Mouse (Mus musculus): ENCODE data around the gene Eln.
A peak's percentile ranks its signal among the peaks of the same experiment; 100 is the strongest.

The Eln gene

GRCm38 (mm10) chr5:134746890-134747511 lies at the start of gene Eln:
TSS of gene Eln (minus strand) at chr5:134747323.
- no peak for DNase-seq (ENCODE audit: low read depth, low spot score)

GRCm38 (mm10) chr5:134790080-134790995 lies 43.2 kb upstream of the Eln start:
- DNase-seq (ENCODE audit: low read depth, low spot score), result no peak

- DNase-seq (ENCODE audit: low read depth, low spot score), result peak; percentile 35
Observed at GRCm38 (mm10) chr5:134788237-134788636, 41.1 kb upstream of the Eln start.

DNA sequence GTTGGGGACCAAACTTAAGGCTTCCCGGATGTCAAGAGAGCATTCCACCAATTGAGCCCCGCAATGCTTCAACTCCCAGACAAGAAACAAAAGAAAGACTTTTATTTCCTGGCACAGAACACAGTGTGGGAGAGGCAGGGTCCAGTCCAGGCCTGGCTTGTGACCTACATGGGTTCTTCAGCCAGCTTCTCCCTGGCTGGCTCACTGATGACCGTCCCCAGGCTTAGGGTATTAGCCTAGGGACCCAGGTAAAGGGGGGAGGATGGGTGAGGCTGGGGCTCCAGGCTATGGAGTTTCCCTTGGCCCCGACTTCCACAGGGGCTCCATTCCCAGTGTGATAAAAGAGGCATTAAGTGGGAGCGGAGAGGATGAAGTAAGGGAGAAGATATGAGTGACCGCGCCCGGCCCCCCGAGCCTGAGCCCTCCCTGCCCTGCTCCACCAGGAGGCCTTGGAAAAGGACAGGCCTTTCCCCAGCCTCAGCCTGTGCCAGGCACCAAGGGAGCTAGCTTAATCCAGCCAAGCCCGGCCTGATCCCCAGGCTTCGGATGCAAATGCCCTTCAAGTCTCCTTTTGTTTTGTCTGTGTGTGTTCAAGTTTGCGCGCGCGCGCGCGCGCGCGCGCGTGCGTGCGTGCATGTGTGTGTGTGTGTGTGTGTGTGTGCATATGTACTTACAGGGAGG lies 38.7 kb upstream of the Eln start:
- no peak for DNase-seq (ENCODE audit: low read depth, low spot score)

GRCm38 (mm10) chr5:134783794-134784193 lies 36.7 kb upstream of the Eln start:
- no peak for DNase-seq (ENCODE audit: low read depth, low spot score)

DNA sequence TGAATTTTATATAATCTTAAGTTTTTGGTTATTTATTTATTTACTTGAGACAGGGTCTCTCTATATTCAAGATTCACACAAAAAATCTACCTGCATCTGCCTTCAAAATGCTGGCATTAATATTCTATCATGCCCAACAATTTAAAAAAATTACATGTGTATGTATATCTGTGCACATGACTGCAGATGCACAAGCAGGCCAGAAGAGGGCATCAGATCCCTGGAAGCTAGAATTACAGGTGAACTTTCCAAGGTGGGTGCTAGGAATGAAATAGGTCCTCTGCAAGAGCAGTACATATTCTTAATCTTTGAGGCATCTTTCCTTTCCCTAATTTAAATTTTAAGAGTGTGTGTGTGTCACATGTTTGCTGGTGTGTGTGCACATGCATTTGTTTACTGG lies 33.8 kb upstream of the Eln start:
- DNase-seq (ENCODE audit: low read depth, low spot score), result no peak

GRCm38 (mm10) chr5:134780146-134780545 lies 33.0 kb upstream of the Eln start:
- DNase-seq (ENCODE audit: low read depth, low spot score), result no peak

GRCm38 (mm10) chr5:134776551-134776950 lies 29.4 kb upstream of the Eln start:
- DNase-seq (ENCODE audit: low read depth, low spot score), result no peak

DNA sequence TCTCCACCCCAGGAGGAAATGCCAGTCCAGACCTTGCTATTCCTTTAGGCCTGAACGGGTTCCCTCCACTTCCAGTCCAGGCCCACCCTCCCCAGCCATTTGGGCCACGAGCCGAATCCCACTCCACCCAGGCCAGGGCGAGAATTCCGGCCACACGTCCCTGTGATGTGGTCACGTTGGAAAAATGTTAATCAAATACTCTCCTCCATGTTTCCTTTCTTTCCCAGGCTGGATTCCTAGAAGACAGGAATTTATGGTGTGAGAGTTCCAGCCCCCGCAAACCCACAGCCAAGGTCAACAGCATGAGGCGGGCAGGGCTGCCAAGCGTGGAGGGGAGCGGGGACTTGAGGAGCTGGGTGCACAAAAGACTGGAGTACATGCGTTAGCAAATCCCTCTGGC lies 25.4 kb upstream of the Eln start:
- no peak for DNase-seq (ENCODE audit: low read depth, low spot score)

- no peak for DNase-seq (ENCODE audit: low read depth, low spot score)
Observed at GRCm38 (mm10) chr5:134771750-134772149, 24.6 kb upstream of the Eln start.

- no peak for DNase-seq (ENCODE audit: low read depth, low spot score)
Observed at GRCm38 (mm10) chr5:134769181-134769580, 22.1 kb upstream of the Eln start.

DNA sequence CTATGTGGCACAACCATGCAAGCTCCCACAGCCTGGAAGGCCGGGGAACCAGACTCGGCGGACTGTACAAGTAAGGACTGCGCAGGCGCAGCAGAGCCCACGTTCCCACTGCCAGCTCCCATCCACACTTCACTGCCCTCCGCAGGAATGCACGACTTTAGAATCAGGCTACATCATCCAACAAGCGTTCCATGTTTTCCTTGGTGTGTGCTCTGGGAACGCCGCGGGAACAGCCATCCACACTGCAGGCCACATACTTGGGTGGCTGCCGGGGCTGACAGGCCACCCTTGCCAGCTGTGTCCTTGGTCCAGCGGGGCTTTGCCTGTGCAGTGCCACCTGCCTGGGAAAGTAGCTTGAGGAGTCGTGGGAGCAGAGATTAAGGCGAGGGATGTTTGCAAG lies 18.3 kb upstream of the Eln start:
- DNase-seq (ENCODE audit: low read depth, low spot score), result no peak

DNA sequence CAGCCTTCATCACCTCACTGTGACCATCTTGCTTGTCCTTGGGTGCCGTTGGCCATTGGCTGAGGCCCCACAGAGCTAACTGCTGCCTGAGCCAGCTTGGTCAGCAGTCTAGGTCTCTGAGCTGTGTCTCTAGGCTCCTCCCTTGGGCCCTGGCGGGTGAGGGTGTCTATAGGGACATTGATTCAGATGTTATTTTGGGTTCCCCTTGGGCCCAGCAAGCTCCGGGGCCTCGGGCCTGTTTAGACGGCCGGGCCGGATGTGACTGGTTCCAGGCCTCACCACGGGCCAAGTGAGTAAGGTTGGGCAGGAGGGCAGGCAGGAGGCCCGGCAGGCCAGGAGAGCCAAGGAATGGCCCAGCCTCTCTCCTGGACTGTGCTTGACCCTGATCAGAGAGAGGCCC lies 16.2 kb upstream of the Eln start:
- DNase-seq (ENCODE audit: low read depth, low spot score), result no peak

DNA sequence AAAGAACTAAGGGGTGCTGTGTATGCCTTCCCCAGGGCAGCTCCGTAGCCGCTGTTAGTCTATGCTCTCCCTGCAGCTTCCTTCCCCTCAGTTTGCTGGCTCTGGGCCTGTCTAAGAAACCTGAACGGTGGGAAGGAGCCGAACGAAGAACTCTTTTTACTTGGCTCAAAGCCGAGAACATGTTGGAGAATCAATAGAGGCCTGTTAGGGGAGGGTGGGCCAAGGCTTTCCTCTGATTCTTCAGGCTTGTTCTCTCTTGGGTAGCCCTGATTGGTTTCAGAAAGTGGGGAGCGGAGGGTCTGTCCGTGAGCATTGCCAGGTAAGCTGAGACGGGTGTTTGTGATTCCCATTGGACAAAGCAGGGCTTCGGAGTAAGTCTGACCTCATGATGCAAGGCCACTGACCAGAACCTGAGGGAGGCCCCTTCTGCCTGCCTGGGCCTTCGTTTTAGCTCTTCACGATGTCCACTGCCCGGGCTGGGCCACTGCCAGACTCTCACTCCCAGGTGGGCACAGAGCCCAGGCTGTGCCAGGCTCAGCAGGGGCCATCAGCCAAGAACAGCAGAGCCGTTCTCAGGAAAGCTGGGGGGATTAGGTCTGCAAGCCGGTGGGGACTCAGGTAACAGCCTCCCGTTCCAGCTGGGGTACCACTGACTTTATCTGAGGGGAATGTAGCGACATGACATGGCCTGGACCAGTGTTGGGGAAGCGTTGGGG lies 14.4 kb upstream of the Eln start:
- no peak for DNase-seq (ENCODE audit: low read depth, low spot score)

DNA sequence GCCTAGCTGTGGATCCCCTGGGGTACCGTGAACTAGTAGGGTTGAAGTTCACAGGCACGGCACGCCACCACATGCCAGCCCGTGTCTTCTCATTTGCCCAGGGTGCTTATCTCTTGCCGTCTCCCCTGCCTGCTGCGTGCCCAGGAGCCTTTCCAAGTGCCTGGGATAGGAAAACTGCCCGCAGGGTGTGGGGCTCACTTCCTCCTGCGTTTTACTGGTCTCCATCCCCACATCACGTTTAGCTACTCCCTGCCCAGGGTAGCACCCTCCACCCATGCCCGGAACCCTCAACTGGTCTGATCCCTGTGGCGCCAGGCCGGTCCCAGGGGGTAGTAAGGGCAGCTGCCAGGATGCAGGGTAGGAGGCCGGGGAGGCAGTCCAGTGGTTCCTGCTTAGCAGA lies 8.9 kb upstream of the Eln start:
- no peak for DNase-seq (ENCODE audit: low read depth, low spot score)

DNA sequence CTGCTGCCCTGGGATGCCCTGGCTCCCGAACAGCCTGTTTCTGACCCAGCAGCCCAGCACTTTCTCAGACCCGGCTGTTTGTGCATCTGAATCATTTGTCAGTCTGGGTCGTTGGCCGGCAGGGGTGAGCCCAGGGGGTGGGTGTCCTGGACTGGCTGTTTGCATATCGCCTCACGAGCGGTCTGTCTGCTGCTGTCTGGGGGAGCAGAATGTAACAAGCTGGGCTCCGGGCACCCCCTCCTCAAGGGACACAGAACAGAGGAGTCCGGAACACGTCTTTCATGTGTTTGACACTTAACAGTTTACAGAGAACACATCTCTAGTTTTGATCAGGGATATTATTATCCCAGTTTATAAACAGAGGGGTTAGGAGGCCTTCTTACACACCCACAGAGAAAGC lies 7.0 kb upstream of the Eln start:
- DNase-seq (ENCODE audit: low read depth, low spot score), result no peak

DNA sequence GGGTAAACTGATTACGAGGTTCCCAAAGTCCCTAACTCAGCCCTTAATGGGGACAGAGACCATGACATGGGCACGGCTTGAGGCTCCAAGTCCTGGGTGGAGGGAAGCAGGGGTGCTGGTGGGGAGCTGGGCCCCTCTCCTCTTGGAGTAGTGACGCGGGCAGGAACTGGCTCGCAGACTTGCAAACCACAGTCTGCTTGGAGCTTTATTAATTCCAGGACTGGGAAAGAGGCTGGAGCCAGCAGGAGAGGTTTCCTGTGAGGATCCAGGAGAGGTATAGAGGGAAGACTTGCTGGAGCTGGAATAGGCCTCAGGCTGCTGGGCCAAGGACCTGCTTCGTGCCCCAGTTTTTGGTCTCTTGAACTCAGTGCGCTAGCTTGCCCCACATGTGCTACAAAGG lies 3.3 kb upstream of the Eln start:
- DNase-seq (ENCODE audit: low read depth, low spot score), result no peak

DNA sequence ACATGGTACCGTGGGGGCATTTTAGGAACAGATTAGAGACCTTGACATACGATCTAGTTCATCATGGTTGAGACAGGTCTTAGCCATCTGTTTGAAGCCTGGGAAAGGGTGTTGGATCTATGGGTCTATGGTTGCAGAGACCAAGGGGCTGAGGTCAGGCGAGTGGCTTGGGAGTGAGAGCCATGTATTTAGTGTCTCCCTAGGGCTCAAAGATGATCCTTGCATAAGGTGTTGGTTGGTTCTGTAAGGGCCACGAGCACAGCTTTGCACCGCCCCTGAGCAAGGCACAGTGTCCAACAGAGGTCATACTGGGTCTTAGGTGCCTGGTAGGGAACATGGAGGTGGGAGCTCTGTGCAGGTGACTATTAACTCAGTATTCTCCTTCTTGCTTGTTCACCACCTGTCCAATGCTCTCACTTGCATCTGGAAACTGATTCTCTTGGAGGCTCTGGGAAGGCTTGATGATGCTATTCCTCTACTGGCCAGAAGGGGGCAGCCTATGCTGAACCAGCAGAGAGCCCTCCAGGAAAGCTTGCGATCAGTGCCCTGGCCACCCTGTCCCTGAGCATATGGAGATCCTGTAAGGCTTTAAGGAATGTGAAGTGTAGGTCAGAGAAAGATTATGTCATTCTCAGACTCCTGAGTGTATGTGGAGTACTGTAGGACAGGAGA lies 960 bp upstream of the Eln start:
- peak; percentile 57 for DNase-seq (ENCODE audit: low read depth, low spot score)

DNA sequence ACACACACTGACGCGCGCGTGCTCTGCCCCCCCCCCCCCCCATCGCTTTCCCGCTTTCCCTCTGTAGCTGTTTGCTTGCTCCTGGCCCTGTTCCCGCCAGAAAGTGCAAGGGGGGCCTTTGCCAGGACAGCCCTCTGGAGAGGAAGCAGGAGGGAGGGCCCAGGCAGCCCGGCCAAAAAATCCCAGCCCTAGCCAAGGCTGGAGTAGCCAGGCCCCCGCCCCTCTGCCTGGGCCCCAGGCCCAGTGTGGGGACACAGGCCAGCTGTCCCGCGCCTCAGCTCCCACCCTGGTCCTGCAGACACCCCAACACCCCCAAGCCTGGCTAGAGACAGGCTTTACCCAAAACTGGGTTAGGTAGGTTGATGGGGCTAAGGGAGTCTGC lies 380 bp upstream of the Eln start:
- no peak for DNase-seq (ENCODE audit: low read depth, low spot score)

DNA sequence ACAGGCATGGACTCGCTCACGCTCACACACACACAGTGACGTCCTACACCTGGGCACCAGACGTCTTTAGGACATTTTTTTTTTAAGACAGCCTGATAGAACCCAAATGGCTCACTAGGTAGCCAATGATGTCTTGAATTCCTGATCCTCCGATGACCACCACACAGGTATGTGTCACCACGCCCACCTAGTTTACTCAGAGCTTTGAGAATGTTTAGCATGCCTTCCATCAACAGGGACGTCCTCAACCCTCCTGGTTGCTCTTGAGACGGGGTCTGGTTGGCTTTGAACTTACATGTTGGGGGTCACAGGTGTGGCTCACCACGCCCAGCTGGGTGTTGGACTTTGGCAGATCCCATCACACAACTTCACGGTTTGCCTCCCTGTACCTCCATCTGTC lies 922 bp downstream of the Eln start:
- DNase-seq (ENCODE audit: low read depth, low spot score), result no peak

- DNase-seq (ENCODE audit: low read depth, low spot score), result no peak
Observed at GRCm38 (mm10) chr5:134745801-134746200, 1.3 kb downstream of the Eln start.
